Mouse (Mus musculus): ENCODE data around the gene Ang2.
"Not testable (repeated sequence)": the region's sequence is repeated elsewhere in the genome, so short reads cannot be mapped to it uniquely, and the experiment has no call there.

The Ang2 gene

DNA sequence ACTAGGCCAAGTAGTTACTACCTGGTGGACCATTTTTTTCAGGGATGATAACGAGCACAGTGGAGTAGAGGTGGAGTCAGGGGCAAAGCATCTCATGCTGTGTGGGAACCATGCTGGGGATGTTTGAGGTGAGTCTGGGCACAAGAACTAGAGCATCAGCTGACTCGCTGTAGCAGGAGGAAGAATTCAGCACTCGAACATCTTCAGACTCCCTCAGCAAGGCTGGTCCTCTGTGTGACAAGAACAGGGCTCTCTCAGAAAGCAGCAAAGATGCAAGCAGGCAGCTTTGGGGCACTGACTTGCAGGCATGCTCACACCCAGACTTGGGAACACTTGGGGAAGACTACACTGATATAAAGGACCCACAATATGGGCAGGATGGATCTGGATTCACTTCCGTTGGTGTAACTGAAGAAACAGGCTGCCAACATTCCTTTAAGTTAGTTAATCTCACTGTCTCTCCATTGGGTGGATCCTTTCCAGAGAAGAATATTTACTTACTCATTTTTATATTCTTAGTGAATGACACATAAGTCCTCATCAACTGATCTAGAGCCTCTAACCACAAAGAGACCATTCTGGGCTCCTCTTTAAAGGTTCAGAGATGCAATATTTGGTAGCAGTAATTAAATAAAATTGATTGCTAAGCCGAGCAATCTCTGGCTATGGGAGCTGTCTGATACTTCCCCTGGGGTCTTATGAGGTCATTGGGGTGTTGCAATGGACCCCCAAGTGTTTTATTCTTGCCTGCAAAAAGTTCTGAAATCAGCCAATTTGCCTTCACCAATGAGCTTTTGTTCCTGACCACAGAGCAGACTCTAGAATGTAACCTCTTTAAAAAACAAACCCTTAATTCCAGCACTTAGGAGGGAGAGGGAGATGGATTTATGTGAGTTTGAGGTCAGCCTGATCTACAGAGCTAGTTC, at the start of gene Ang2:
Ang2 (minus strand) TSS at position 51 of the 926 bp plus-strand sequence.
- no peak for DNase-seq (ENCODE audit: low read depth, low spot score)

- DNase-seq (ENCODE audit: low read depth, low spot score): no peak
These were observed 48.8 kb upstream of the Ang2 start for GRCm38 (mm10) chr14:51247736-51248135.

DNA sequence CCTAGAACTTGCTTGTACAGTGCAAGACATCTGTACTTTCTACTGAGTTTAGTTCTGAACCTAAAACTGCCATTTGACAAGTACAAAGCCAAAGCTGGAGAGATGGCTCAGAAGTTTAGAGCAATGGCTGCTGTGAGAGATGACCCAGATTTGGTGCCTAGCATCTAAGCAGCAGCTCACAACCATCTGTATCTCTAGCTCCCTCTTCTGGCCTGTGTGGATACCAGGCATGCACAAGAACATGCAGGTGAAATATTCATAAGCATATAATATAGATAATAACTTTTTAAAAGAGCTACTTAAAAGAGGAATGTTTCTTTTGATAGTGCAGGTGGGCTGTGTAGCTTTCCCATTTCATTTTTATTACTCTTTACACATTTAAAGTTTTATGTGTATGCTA, 42.0 kb upstream of the Ang2 start:
- DNase-seq (ENCODE audit: low read depth, low spot score): peak; percentile 42

- DNase-seq (ENCODE audit: low read depth, low spot score): not testable (repeated sequence)
These were observed 38.5 kb upstream of the Ang2 start for GRCm38 (mm10) chr14:51237488-51237887.

GRCm38 (mm10) chr14:51229657-51230056, 30.7 kb upstream of the Ang2 start:
- DNase-seq (ENCODE audit: low read depth, low spot score): not testable (repeated sequence)

GRCm38 (mm10) chr14:51220075-51220474, 21.1 kb upstream of the Ang2 start:
- not testable (repeated sequence) for DNase-seq (ENCODE audit: low read depth, low spot score)

DNA sequence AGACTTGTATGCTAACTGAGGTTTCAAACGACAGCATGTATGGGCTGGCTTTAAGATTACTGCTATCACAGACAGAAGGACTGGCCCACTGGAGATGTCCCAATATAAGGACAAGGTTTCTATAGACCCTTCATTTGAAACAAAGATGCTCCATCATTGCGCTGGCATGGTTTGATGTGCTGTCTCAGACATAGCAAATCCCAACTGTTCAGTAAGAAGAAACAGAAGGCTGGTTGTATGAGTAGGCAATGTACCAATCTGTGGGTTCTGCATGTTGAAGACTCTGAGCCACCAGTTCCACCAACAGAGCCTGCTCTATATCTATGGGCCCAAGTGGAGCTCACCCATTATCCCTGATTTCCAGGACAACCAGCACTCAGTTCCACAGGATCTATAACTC, 4.2 kb upstream of the Ang2 start, which contains the start of gene Ear14:
Ear14 (plus strand) TSS at position 277 of the 400 bp plus-strand sequence.
- DNase-seq (ENCODE audit: low read depth, low spot score): no peak

DNA sequence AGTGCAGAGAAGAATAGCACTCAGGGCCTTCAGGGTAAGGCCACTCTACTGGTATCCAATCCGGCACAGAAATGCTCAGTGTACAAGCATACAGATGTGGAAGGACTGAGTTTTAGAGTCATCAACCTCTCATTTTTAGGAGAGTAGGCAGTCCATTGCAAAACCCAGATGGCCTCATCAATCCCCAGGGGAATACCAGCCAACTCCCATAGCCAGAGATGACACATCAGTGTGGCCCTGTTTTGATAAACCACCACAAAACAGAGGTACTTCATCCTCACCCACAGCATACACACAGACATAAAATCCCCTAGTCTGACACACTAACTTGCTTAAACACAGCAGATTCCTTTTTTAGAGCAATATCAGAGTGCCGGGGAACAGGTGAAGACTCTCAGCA, 1.5 kb upstream of the Ang2 start:
- DNase-seq (ENCODE audit: low read depth, low spot score): no peak

DNA sequence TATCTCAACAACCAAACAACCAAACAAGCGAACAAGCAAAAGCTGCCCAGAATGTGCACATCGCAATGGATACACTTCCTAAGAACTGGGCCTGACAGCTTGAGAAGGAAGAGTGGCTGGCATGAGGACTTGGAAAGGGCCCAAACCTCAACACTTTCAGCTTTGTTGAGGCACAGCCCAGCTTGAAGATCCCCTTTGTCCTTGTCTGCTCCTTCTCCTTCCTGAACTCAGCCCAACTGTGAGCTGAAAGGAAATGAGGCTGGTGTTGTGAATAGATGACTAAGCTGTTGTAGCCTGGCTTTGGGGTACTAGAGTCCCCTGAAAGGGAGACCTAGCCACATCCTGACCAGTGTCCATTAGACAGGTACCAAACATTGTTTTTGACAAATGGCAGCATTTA, 1.1 kb upstream of the Ang2 start:
- DNase-seq (ENCODE audit: low read depth, low spot score): no peak

DNA sequence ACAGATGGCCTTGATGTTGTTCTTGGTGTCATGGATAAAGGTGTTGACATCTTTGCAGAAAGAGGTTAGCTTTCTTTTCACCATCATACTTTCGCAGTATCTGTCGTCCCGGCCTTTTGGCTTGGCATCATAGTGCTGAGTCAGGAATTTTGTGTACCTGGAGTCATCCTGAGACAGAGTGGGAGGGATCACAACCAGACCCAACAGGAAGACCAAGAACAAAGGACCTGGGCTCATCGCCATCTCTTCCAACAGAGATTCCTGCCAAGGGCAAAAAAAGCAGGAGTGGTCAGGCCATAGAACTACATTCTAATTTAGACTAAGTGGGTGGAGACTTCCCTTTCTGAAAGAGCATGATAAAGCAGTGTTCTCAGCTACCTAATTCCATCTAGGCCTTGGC, 3.3 kb downstream of the Ang2 start:
- no peak for DNase-seq (ENCODE audit: low read depth, low spot score)

DNA sequence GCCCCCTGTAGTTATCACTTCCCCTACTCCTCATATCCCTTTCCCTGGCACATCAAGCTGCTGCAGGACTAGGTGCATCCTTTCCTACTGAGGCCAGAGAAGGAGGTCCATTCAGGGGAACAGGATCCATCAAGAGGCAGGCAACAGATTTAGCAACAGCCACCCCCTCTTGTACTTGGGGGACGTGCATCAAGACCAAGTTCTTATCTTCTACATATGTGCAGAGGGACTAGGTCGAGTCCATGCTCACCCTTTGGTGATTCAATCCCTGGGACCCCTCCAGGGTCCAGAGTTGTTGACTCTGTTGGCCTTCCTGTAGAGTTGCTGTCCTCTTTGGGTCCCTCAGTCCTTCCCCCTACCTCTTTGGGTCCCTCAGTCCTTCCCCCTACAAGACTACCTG, 17.9 kb downstream of the Ang2 start:
- not testable (repeated sequence) for DNase-seq (ENCODE audit: low read depth, low spot score)

GRCm38 (mm10) chr14:51173843-51174242, 25.1 kb downstream of the Ang2 start:
- no peak for DNase-seq (ENCODE audit: low read depth, low spot score)

GRCm38 (mm10) chr14:51172947-51173346, 26.0 kb downstream of the Ang2 start:
- not testable (repeated sequence) for DNase-seq (ENCODE audit: low read depth, low spot score)

- DNase-seq (ENCODE audit: low read depth, low spot score): peak; percentile 37
These were observed 26.7 kb downstream of the Ang2 start for GRCm38 (mm10) chr14:51172095-51172865.

GRCm38 (mm10) chr14:51166068-51166467, 32.9 kb downstream of the Ang2 start:
- no peak for DNase-seq (ENCODE audit: low read depth, low spot score)

GRCm38 (mm10) chr14:51165435-51165834, 33.5 kb downstream of the Ang2 start:
- DNase-seq (ENCODE audit: low read depth, low spot score): peak; percentile 1

DNA sequence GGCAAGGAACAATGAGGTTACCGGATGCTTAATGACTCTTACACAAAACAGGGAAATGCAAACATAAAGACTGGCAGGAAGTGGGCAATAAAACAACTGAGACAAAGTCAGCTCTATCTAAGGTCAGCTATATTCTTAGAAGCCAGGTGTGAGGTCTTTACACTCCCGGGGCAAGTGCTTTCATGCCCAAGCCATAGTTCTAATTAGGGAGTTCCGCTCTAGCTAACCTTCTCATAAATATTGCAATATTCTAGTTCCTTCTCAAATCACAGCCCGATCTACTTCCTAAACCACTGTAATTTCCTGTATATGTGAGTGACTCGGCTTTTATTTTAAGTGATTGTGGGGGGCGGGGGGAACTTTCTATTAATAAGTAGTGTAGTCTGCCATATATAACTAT, 35.6 kb downstream of the Ang2 start:
- not testable (repeated sequence) for DNase-seq (ENCODE audit: low read depth, low spot score)

DNA sequence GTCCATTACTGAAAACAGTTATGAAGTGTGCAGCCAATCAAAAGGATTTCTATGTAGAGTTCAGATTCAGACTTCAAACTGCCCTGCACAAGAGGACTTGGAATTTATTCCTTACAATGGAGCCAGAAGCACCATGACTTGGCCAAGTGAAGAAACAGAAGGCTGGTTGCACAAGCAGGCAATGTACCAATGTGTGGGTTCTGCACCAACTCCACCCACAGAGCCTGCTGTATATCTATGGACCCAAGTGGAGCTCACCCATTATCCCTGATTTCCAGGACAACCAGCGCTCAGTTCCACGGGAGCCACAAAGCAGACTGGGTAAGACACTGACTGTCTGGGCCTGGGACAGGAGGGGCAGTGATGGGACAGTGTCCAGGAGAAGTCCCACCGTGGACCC, 37.0 kb downstream of the Ang2 start, which contains the start of gene Rnase2b:
Rnase2b (plus strand) TSS at position 285 of the 400 bp plus-strand sequence.
- DNase-seq (ENCODE audit: low read depth, low spot score): not testable (repeated sequence)

- no peak for DNase-seq (ENCODE audit: low read depth, low spot score)
These were observed 41.9 kb downstream of the Ang2 start for GRCm38 (mm10) chr14:51157072-51157471.

GRCm38 (mm10) chr14:51156736-51157068, 42.2 kb downstream of the Ang2 start:
- DNase-seq (ENCODE audit: low read depth, low spot score): no peak

DNA sequence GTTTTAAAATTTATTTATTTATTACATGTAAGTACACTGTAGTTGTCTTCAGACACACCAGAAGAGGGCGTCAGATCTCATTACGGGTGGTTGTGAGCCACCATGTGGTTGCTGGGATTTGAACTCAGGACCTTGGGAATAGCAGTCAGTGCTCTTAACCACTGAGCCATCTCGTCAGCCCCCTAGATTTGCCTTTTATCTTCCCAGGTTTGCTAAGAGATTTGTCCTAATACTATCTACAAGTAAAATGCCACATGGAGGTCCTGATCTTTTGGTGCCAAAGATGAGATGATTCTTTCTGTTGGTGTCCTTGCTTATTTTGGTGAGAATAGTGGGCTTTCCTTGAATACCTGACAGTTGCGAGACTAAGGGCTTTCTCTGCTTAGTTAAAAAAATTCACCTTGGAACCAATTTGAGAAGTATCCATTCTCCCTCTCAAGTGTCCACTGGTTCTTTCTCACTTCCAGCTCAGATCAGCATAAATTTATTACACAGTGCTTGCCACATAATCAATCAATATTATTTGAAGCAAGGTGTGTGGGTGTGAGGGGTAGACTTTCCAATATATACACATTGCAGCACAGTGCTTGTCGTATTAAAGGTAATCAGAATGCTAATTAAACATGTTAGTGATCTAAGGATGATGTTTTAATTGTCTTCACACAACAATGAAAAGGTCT, 42.8 kb downstream of the Ang2 start:
- no peak for DNase-seq (ENCODE audit: low read depth, low spot score)

Measured in CD4-positive, CD25-positive, alpha-beta regulatory T cell, adult 2 months (primary cell).